Mouse (Mus musculus) gonadal fat pad, adult 2 months (tissue): ENCODE measurements around the gene Pold1. TPM values are rescaled to one million over a fixed set of nuclear protein-coding genes. Genes with fewer than 3 reads are reported as not detected.

Experiments
- DNase-seq: peaks from one replicate; pipeline ENCODE4 v3.0.0-alpha.2; 2012; ENCODE audit warnings: low read depth
- polyA plus RNA-seq: library from polyadenylated mRNA; depleted of rRNA; stranded (reverse); fragments of >200 nt; gene quantifications from 2 replicates; pipeline ENCODE4 v1.2.3, GENCODE M21; 2012; rRNA removed

The Pold1 gene
- polyA plus RNA-seq, 1 experiment: 16.2 TPM

GRCm38 (mm10) chr7:44485572-44486195 is 63.0 kb downstream of the Pold1 start:
- DNase-seq: no peak

DNA sequence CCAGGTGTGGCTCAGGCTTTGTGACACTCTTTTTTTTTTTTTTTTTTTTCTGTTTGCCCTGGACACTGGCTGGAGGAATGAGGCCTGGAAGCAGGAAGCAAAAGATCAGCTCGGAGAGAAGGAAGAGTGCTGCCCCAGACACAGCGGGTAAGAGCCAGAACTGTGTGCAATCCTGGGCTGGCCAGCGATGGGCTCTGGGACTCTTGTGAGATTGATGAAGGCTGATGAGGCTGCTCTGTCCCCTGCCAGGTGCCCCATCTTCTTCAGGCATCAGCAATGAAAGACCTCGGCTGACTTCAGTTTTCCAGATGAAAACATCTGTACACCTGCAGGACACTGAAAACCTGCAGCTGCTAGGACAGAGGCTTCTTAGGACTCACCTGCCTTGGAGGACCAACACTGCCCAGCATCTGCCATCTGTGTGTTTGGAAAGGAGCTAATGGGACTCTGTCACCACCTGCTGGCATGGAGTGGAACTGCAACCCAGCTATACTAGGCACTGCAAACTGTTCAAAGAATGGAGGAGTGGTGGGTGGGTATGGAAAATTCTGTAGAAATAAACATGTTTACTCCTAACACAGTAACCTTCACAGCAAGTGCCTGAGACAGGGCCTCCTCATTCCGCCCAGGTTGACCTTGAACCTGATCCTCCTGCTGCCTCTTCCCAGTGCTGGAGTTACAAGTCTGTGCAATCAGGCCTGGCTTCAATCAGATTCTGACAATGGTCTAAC is 63.6 kb downstream of the Pold1 start:
- DNase-seq: no peak

DNA sequence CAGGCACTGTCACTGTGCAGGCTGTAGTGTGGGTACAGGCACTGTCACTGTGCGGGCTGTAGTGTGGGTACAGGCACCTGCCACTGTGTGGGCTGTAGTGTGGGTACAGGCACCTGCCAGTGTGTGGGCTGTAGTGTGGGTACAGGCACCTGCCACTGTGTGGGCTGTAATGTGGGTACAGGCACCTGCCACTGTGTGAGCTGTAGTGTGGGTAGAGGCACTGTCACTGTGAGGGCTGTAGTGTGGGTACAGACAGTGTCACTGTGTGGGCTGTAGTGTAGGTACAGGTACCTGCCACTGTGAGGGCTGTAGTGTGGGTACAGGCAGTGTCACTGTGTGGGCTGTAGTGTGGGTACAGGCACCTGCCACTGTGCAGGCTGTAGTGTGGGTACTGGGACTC is 64.5 kb downstream of the Pold1 start:
- DNase-seq: no peak

DNA sequence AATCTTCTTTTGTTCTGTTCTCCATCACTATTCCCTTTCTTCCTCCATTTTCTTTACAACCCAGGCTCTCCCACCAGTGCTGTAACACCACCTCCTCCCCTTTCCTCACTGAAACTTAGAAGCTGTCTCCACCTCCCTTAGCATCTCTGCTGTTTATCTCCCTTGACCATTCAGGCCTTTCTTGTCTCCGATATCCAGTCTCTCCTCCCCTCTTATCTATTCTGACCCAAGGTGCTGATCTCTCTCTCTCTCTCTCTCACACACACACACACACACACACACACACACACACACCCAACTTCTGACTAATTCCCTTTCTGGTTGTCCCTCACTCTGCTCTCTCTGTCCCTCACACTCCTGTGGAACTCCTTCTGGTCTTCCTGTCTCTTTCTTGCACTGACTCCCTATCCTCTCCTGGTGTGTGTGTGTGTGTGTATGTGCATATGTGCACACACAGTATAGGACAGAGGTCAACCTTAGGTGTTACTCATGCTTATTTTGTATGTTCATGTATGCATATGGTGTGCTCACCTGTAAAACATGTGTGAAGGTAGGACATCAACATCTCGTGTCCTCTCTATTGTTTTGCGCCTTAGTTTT is 65.7 kb downstream of the Pold1 start:
- no peak for DNase-seq

Other genes starting within 250 kb of the Pold1 start
- 12.4 and 13.8 TPM in 2 replicates for gene Clec11a, start 241.9 kb downstream of the Pold1 start, polyA plus RNA-seq
- 0.31 and 0.33 TPM in 2 replicates for gene Shank1, start 238.6 kb downstream of the Pold1 start, polyA plus RNA-seq
- 2.8 and 4.7 TPM in 2 replicates for gene Syt3, start 164.7 kb downstream of the Pold1 start, polyA plus RNA-seq
- 0.47 and 0.70 TPM in 2 replicates for gene 1700008O03Rik, start 163.0 kb downstream of the Pold1 start, polyA plus RNA-seq
- gene Lrrc4b, start 119.8 kb downstream of the Pold1 start, polyA plus RNA-seq: 1.1 and 1.3 TPM in 2 replicates
- 0.20 and 0.23 TPM in 2 replicates for gene Aspdh, start 83.5 kb downstream of the Pold1 start, polyA plus RNA-seq
- 47.1 and 52.2 TPM in 2 replicates for gene Josd2, start 80.9 kb downstream of the Pold1 start, polyA plus RNA-seq
- 224 and 274 TPM in 2 replicates for gene Emc10, start 52.3 kb downstream of the Pold1 start, polyA plus RNA-seq
- gene Fam71e1, start 52.3 kb downstream of the Pold1 start, polyA plus RNA-seq: 21.1 and 32.6 TPM in 2 replicates
- gene Mybpc2, start 24.2 kb downstream of the Pold1 start, polyA plus RNA-seq: 0.27 and 1.4 TPM in 2 replicates
- gene Spib, start 16.8 kb downstream of the Pold1 start, polyA plus RNA-seq: 0.95 and 0.97 TPM in 2 replicates
- gene Nr1h2, start 5.1 kb upstream of the Pold1 start, polyA plus RNA-seq: 153 and 164 TPM in 2 replicates
- 11.1 and 30.6 TPM in 2 replicates for gene Napsa, start 23.5 kb upstream of the Pold1 start, polyA plus RNA-seq
- gene Kcnc3, start 41.8 kb upstream of the Pold1 start, polyA plus RNA-seq: 16.7 and 24.5 TPM in 2 replicates
- gene Myh14, start 122.0 kb upstream of the Pold1 start, polyA plus RNA-seq: 5.7 and 6.2 TPM in 2 replicates
- 0.28 and 0.67 TPM in 2 replicates for gene Izumo2, start 159.9 kb upstream of the Pold1 start, polyA plus RNA-seq
- gene Vrk3, start 199.6 kb upstream of the Pold1 start, polyA plus RNA-seq: 40.0 and 40.6 TPM in 2 replicates
- 0.12 and 0.14 TPM in 2 replicates for gene Zfp473, start 202.2 kb upstream of the Pold1 start, polyA plus RNA-seq